Mouse (Mus musculus) left cerebral cortex, postnatal 10 days (tissue): ENCODE results near the gene Numb. TPM values are rescaled to one million over a fixed set of nuclear protein-coding genes. Genes with fewer than 3 reads are reported as not detected.
A peak's percentile ranks its signal among the peaks of the same experiment; 100 is the strongest.
"Not testable (repeated sequence)": the region's sequence is repeated elsewhere in the genome, so short reads cannot be mapped to it uniquely, and the experiment has no call there.

ENCODE experiments used
- DNase-seq, 2 experiments: peaks; one replicate each; pipeline ENCODE4 v3.0.0; 2021 to 2022; ENCODE audit warnings: low spot score in 2 of 2, mixed read lengths in 1 of 2; ENCODE audit errors: extremely low spot score in 1 of 2
- intact Hi-C: fragments of 180-260 bp; cut with DNase I; formaldehyde crosslinking; loops from one replicate; pipeline ENCODE4 v1.15.1; 2025
- total RNA-seq, 2 experiments: library from RNA; stranded (reverse); gene quantifications; 2 replicates each; pipeline ENCODE4 v1.2.3; 2021

Gene Numb
- total RNA-seq: 10 to 100 TPM; 30.6 to 32.3 TPM

- intact Hi-C loops: loop anchor here (10.0 kb wide), 1 partner anchor 197 kb away; no protein-coding TSS in a partner anchor
- peak; percentile 99 for DNase-seq
Measured at GRCm38 (mm10) chr12:83921535-83922381, at the start of gene Numb. Gene Numb (minus strand): TSS chr12:83921934.

GRCm38 (mm10) chr12:83965235-83965634 is 43.5 kb upstream of the Numb start:
- DNase-seq: no peak

GRCm38 (mm10) chr12:83958278-83958677 is 36.5 kb upstream of the Numb start:
- no peak for DNase-seq
- intact Hi-C loops: no loop called here

More at GRCm38 (mm10) chr12:83965235-83965634, 43.5 kb upstream of the Numb start:
- intact Hi-C loops: no loop called here

- intact Hi-C loops: no loop called here
- no peak for DNase-seq
Measured at GRCm38 (mm10) chr12:83951711-83952575, 30.2 kb upstream of the Numb start.

- intact Hi-C loops: no loop called here
- peak; percentile 55 to 84 for DNase-seq
Measured at GRCm38 (mm10) chr12:83950840-83951701, 29.3 kb upstream of the Numb start.

- intact Hi-C loops: no loop called here
- peak; percentile 74 to 89 for DNase-seq
Measured at GRCm38 (mm10) chr12:83950493-83950839, 28.7 kb upstream of the Numb start, which contains the start of gene Riox1. Gene Riox1 (plus strand): TSS chr12:83950608.

- intact Hi-C loops: no loop called here
- no peak for DNase-seq
Measured at GRCm38 (mm10) chr12:83949776-83950492, 28.2 kb upstream of the Numb start.

- intact Hi-C loops: no loop called here
- no peak for DNase-seq
Measured at GRCm38 (mm10) chr12:83949043-83949442, 27.3 kb upstream of the Numb start.

GRCm38 (mm10) chr12:83947260-83947811 is 25.6 kb upstream of the Numb start:
- intact Hi-C loops: no loop called here
- no peak for DNase-seq

- no peak for DNase-seq
- intact Hi-C loops: no loop called here
Measured at GRCm38 (mm10) chr12:83941938-83942337, 20.2 kb upstream of the Numb start.

- intact Hi-C loops: no loop called here
- DNase-seq: no peak
Measured at GRCm38 (mm10) chr12:83940031-83940430, 18.3 kb upstream of the Numb start.

- no peak for DNase-seq
- intact Hi-C loops: no loop called here
Measured at GRCm38 (mm10) chr12:83939332-83939731, 17.6 kb upstream of the Numb start.

GRCm38 (mm10) chr12:83938592-83938991 is 16.9 kb upstream of the Numb start:
- intact Hi-C loops, DNase-seq: not testable (repeated sequence)

GRCm38 (mm10) chr12:83937600-83937999 is 15.9 kb upstream of the Numb start:
- intact Hi-C loops: no loop called here
- DNase-seq: no peak

- intact Hi-C loops: loop anchor here (10.0 kb wide), 1 partner anchor 204 kb away; no protein-coding TSS in a partner anchor
- no peak for DNase-seq
Measured at GRCm38 (mm10) chr12:83929186-83929804, 7.6 kb upstream of the Numb start.

- intact Hi-C loops: loop anchor here (10.0 kb wide), 1 partner anchor 203 kb away; no protein-coding TSS in a partner anchor
- DNase-seq: no peak
Measured at GRCm38 (mm10) chr12:83927747-83928146, 6.0 kb upstream of the Numb start.

- DNase-seq: no peak
- intact Hi-C loops: loop anchor here (10.0 kb wide), 1 partner anchor 201 kb away; no protein-coding TSS in a partner anchor
Measured at GRCm38 (mm10) chr12:83926061-83926460, 4.3 kb upstream of the Numb start.
